Mouse (Mus musculus) B cell, adult (primary cell): ENCODE results near the gene Hdhd3. TPM values are rescaled to one million over a fixed set of nuclear protein-coding genes. Genes with fewer than 3 reads are reported as not detected.

Experiments
- total RNA-seq: library from RNA; stranded (reverse); gene quantifications from 4 replicates; pipeline ENCODE4 v1.2.4, GENCODE M21; 2023; ENCODE audit not compliant: inconsistent age

Gene Hdhd3
- total RNA-seq, result 0.42 to 1.2 TPM in 2 of 4 replicates, not detected in the others

GRCm38 (mm10) chr4:62503374-62503970, at the start of gene Hdhd3:
Gene Hdhd3 (minus strand): TSS chr4:62503467.

GRCm38 (mm10) chr4:62524651-62525488, 21.6 kb upstream of the Hdhd3 start, which contains the start of the genes Pole3 and 4933430I17Rik:
Gene Pole3 (minus strand): TSS chr4:62525068.
Gene 4933430I17Rik (plus strand): TSS chr4:62525369.

GRCm38 (mm10) chr4:62519849-62520233, 16.6 kb upstream of the Hdhd3 start, which contains the start of gene Alad:
Gene Alad (minus strand): TSS chr4:62519918.

GRCm38 (mm10) chr4:62479937-62480708, 23.1 kb downstream of the Hdhd3 start, which contains the start of gene Bspry:
Gene Bspry (plus strand): TSS chr4:62480053.

GRCm38 (mm10) chr4:62470598-62471051, 32.6 kb downstream of the Hdhd3 start, which contains the start of gene Wdr31:
Gene Wdr31 (minus strand): TSS chr4:62470896.

Other genes with a start within 250 kb of the Hdhd3 start
- 4.0 to 5.7 TPM (median 4.8 TPM) in 4 replicates for gene Slc31a2, start 240.9 kb downstream of the Hdhd3 start, total RNA-seq
- 101 to 103 TPM (median 102 TPM) in 4 replicates for gene Fkbp15, start 142.9 kb downstream of the Hdhd3 start, total RNA-seq
- gene Slc31a1, start 142.7 kb downstream of the Hdhd3 start, total RNA-seq, result 11.6 to 13.2 TPM (median 12.1 TPM) in 4 replicates
- 45.3 to 57.5 TPM (median 53.3 TPM) in 4 replicates for gene Cdc26, start 94.8 kb downstream of the Hdhd3 start, total RNA-seq
- 22.3 to 30.1 TPM (median 25.6 TPM) in 4 replicates for gene Prpf4, start 94.7 kb downstream of the Hdhd3 start, total RNA-seq
- not detected in 4 replicates for gene Rnf183, start 68.2 kb downstream of the Hdhd3 start, total RNA-seq
- gene Wdr31, start 32.6 kb downstream of the Hdhd3 start, total RNA-seq, result 0.58 to 0.84 TPM in 2 of 4 replicates, not detected in the others
- 7.4 to 11.3 TPM (median 10.2 TPM) in 4 replicates for gene Bspry, start 23.4 kb downstream of the Hdhd3 start, total RNA-seq
- gene Alad, start 16.5 kb upstream of the Hdhd3 start, total RNA-seq, result 19.7 to 20.2 TPM (median 20.0 TPM) in 4 replicates
- 16.1 to 23.4 TPM (median 20.5 TPM) in 4 replicates for gene Pole3, start 21.6 kb upstream of the Hdhd3 start, total RNA-seq
- 0.48 to 1.7 TPM (median 0.70 TPM) in 4 replicates for gene 4933430I17Rik, start 21.9 kb upstream of the Hdhd3 start, total RNA-seq
- gene Rgs3, start 56.4 kb upstream of the Hdhd3 start, total RNA-seq, result 33.5 to 36.4 TPM (median 36.0 TPM) in 4 replicates